Mouse (Mus musculus) cerebellum, adult 2 months (tissue): ENCODE results near the gene Ppfibp2.

Source experiments
- CTCF ChIP-seq: fragments of 200-500 bp; IDR thresholded peaks from 2 replicates; pipeline ENCODE4 v1.5.1; 2011; ENCODE audit warnings: low read depth, mild to moderate bottlenecking, control low read depth, low read length, moderate library complexity, borderline replicate concordance; ENCODE audit not compliant: insufficient read depth
- POLR2A ChIP-seq: fragments of 200-500 bp; IDR thresholded peaks from 2 replicates; pipeline ENCODE4 v1.6.1; 2011; ENCODE audit warnings: low read length, control low read depth, borderline replicate concordance; ENCODE audit not compliant: insufficient read depth

DNA sequence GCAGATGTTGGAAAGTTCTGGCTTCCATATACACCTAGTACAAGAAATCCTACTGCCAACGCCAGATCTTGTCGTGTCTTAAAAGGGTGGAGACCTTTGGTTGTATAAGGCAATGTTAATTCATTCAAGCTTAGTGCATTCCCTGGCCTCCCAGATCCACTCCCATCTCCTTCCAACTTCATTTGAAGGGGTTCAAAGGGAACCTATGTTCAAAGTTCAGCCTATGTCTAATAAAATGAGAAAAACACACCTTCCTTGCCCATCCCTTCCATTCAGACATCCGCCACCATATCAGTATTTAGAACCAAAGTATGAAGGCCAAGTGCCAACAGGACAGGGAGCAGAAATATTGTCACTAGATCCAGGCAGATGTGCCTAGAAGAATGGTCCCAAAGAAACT, 47.1 kb upstream of the Ppfibp2 start:
- TF ChIP-seq CTCF (no peak), POLR2A (no peak)
